Mouse (Mus musculus): Measurements from ENCODE around the gene Gsdme. TPM values are rescaled to one million over a fixed set of nuclear protein-coding genes. Genes with fewer than 3 reads are reported as not detected.

Gene Gsdme
- polyA plus RNA-seq, 1 experiment from 2014 or later: 81.7 TPM

GRCm38 (mm10) chr6:50232984-50233383 lies 30.7 kb downstream of the Gsdme start:
- H3K4me1 ChIP-seq (ENCODE audit: control insufficient read depth, insufficient read depth, low read depth, low read length): no peaks in the 10 kb centered on the region
- H3K9me3 ChIP-seq (ENCODE audit: control insufficient read depth, low read length): no peaks in the 10 kb centered on the region
- WGBS: 67% methylated on average over 1 of the region's 1 CpGs

GRCm38 (mm10) chr6:50231288-50231687 lies 32.4 kb downstream of the Gsdme start:
- 91% methylated on average over 5 of the region's 5 CpGs for WGBS
- H3K4me1 ChIP-seq (ENCODE audit: control insufficient read depth, insufficient read depth, low read depth, low read length): no peaks in the 10 kb centered on the region
- ATAC-seq: no peak

More at GRCm38 (mm10) chr6:50232984-50233383, 30.7 kb downstream of the Gsdme start:
- Histone ChIP-seq H3K27me3 (replicated peaks; ENCODE audit: control insufficient read depth, insufficient read depth, low read length) (no peaks in the 10 kb centered on the region), H3K4me2 (ENCODE audit: low read length) (no peak overlapping the region), H3K4me3 (ENCODE audit: low read length) (no peak overlapping the region), H3K9ac (ENCODE audit: low read depth, low read length) (no peak overlapping the region), H3K36me3 (ENCODE audit: control insufficient read depth, insufficient read depth, low read length) (no peaks in the 10 kb centered on the region; the same call in 1 of the 2 replicates), H3K27ac (ENCODE audit: low read depth, low read length) (no peak overlapping the region)
- ATAC-seq: no peak

GRCm38 (mm10) chr6:50228180-50228579 lies 35.5 kb downstream of the Gsdme start:
- Histone ChIP-seq H3K9ac (ENCODE audit: low read depth, low read length) (no peak overlapping the region), H3K4me1 (ENCODE audit: control insufficient read depth, insufficient read depth, low read depth, low read length) (no peaks in the 10 kb centered on the region), H3K27ac (ENCODE audit: low read depth, low read length) (no peak overlapping the region), H3K36me3 (ENCODE audit: control insufficient read depth, insufficient read depth, low read length) (no peaks in the 10 kb centered on the region; the same call in 1 of the 2 replicates), H3K27me3 (replicated peaks; ENCODE audit: control insufficient read depth, insufficient read depth, low read length) (no peaks in the 10 kb centered on the region), H3K9me3 (ENCODE audit: control insufficient read depth, low read length) (no peaks in the 10 kb centered on the region), H3K4me3 (ENCODE audit: low read length) (no peak overlapping the region), H3K4me2 (ENCODE audit: low read length) (no peak overlapping the region)
- WGBS: 71% methylated on average over 5 of the region's 5 CpGs
- no peak for ATAC-seq

More at GRCm38 (mm10) chr6:50231288-50231687, 32.4 kb downstream of the Gsdme start:
- Histone ChIP-seq H3K27me3 (replicated peaks; ENCODE audit: control insufficient read depth, insufficient read depth, low read length) (no peaks in the 10 kb centered on the region), H3K4me2 (ENCODE audit: low read length) (no peak overlapping the region), H3K9ac (ENCODE audit: low read depth, low read length) (no peak overlapping the region), H3K4me3 (ENCODE audit: low read length) (no peak overlapping the region), H3K9me3 (ENCODE audit: control insufficient read depth, low read length) (no peaks in the 10 kb centered on the region), H3K27ac (ENCODE audit: low read depth, low read length) (no peak overlapping the region), H3K36me3 (ENCODE audit: control insufficient read depth, insufficient read depth, low read length) (no peaks in the 10 kb centered on the region; the same call in 1 of the 2 replicates)

- Histone ChIP-seq H3K9me3 (ENCODE audit: control insufficient read depth, low read length) (no peaks in the 10 kb centered on the region), H3K4me1 (ENCODE audit: control insufficient read depth, insufficient read depth, low read depth, low read length) (no peaks in the 10 kb centered on the region), H3K4me3 (ENCODE audit: low read length) (no peak overlapping the region), H3K27me3 (replicated peaks; ENCODE audit: control insufficient read depth, insufficient read depth, low read length) (no peaks in the 10 kb centered on the region), H3K36me3 (ENCODE audit: control insufficient read depth, insufficient read depth, low read length) (no peaks in the 10 kb centered on the region; the same call in 1 of the 2 replicates), H3K4me2 (ENCODE audit: low read length) (no peak overlapping the region), H3K27ac (ENCODE audit: low read depth, low read length) (no peak overlapping the region), H3K9ac (ENCODE audit: low read depth, low read length) (no peak overlapping the region)
- ATAC-seq: no peak
- WGBS: 88% methylated on average over 5 of the region's 5 CpGs
Observed at GRCm38 (mm10) chr6:50225232-50225631, 38.4 kb downstream of the Gsdme start.

GRCm38 (mm10) chr6:50223606-50224005 lies 40.1 kb downstream of the Gsdme start:
- no peak overlapping the region for H3K9ac ChIP-seq (ENCODE audit: low read depth, low read length)
- H3K9me3 ChIP-seq (ENCODE audit: control insufficient read depth, low read length): no peaks in the 10 kb centered on the region
- no peaks in the 10 kb centered on the region for H3K27me3 ChIP-seq (replicated peaks; ENCODE audit: control insufficient read depth, insufficient read depth, low read length)
- no peak for ATAC-seq
- H3K4me1 ChIP-seq (ENCODE audit: control insufficient read depth, insufficient read depth, low read depth, low read length): no peaks in the 10 kb centered on the region
- H3K36me3 ChIP-seq (ENCODE audit: control insufficient read depth, insufficient read depth, low read length): peaks cover 2% of the 10 kb centered on the region; the same call in 1 of the 2 replicates
- no peak overlapping the region for H3K27ac ChIP-seq (ENCODE audit: low read depth, low read length)
- no peak overlapping the region for H3K4me3 ChIP-seq (ENCODE audit: low read length)
- H3K4me2 ChIP-seq (ENCODE audit: low read length): no peak overlapping the region
- 97% methylated on average over 4 of the region's 4 CpGs for WGBS

GRCm38 (mm10) chr6:50222986-50223385 lies 40.7 kb downstream of the Gsdme start:
- WGBS: 75% methylated on average over 5 of the region's 5 CpGs
- H3K9me3 ChIP-seq (ENCODE audit: control insufficient read depth, low read length): no peaks in the 10 kb centered on the region
- H3K27me3 ChIP-seq (replicated peaks; ENCODE audit: control insufficient read depth, insufficient read depth, low read length): no peaks in the 10 kb centered on the region
- no peak overlapping the region for H3K4me2 ChIP-seq (ENCODE audit: low read length)
- H3K9ac ChIP-seq (ENCODE audit: low read depth, low read length): no peak overlapping the region
- no peaks in the 10 kb centered on the region for H3K4me1 ChIP-seq (ENCODE audit: control insufficient read depth, insufficient read depth, low read depth, low read length)
- ATAC-seq: no peak
- H3K4me3 ChIP-seq (ENCODE audit: low read length): no peak overlapping the region
- no peak overlapping the region for H3K27ac ChIP-seq (ENCODE audit: low read depth, low read length)
- peaks cover 2% of the 10 kb centered on the region; the same call in 1 of the 2 replicates for H3K36me3 ChIP-seq (ENCODE audit: control insufficient read depth, insufficient read depth, low read length)

- no peak overlapping the region for H3K9ac ChIP-seq (ENCODE audit: low read depth, low read length)
- no peaks in the 10 kb centered on the region for H3K27me3 ChIP-seq (replicated peaks; ENCODE audit: control insufficient read depth, insufficient read depth, low read length)
- H3K9me3 ChIP-seq (ENCODE audit: control insufficient read depth, low read length): no peaks in the 10 kb centered on the region
- no peak for ATAC-seq
- H3K36me3 ChIP-seq (ENCODE audit: control insufficient read depth, insufficient read depth, low read length): peaks cover 2% of the 10 kb centered on the region; the same call in 1 of the 2 replicates
- no peak overlapping the region for H3K27ac ChIP-seq (ENCODE audit: low read depth, low read length)
- H3K4me3 ChIP-seq (ENCODE audit: low read length): no peak overlapping the region
- WGBS: 87% methylated on average over 5 of the region's 5 CpGs
- H3K4me2 ChIP-seq (ENCODE audit: low read length): no peak overlapping the region
- H3K4me1 ChIP-seq (ENCODE audit: control insufficient read depth, insufficient read depth, low read depth, low read length): no peaks in the 10 kb centered on the region
Observed at GRCm38 (mm10) chr6:50222351-50222750, 41.3 kb downstream of the Gsdme start.

- Histone ChIP-seq H3K27me3 (replicated peaks; ENCODE audit: control insufficient read depth, insufficient read depth, low read length) (no peaks in the 10 kb centered on the region), H3K4me3 (ENCODE audit: low read length) (no peak overlapping the region), H3K9me3 (ENCODE audit: control insufficient read depth, low read length) (no peaks in the 10 kb centered on the region), H3K27ac (ENCODE audit: low read depth, low read length) (no peak overlapping the region), H3K9ac (ENCODE audit: low read depth, low read length) (no peak overlapping the region), H3K36me3 (ENCODE audit: control insufficient read depth, insufficient read depth, low read length) (peaks cover 2% of the 10 kb centered on the region), H3K4me1 (ENCODE audit: control insufficient read depth, insufficient read depth, low read depth, low read length) (no peaks in the 10 kb centered on the region), H3K4me2 (ENCODE audit: low read length) (no peak overlapping the region)
- ATAC-seq: no peak
- 54% methylated on average over 6 of the region's 6 CpGs for WGBS
Observed at GRCm38 (mm10) chr6:50220863-50221262, 42.8 kb downstream of the Gsdme start.

- WGBS: 92% methylated on average over 6 of the region's 6 CpGs
- H3K9me3 ChIP-seq (ENCODE audit: control insufficient read depth, low read length): no peaks in the 10 kb centered on the region
- H3K27me3 ChIP-seq (replicated peaks; ENCODE audit: control insufficient read depth, insufficient read depth, low read length): no peaks in the 10 kb centered on the region
- H3K9ac ChIP-seq (ENCODE audit: low read depth, low read length): no peak overlapping the region
- H3K4me1 ChIP-seq (ENCODE audit: control insufficient read depth, insufficient read depth, low read depth, low read length): no peaks in the 10 kb centered on the region
- H3K36me3 ChIP-seq (ENCODE audit: control insufficient read depth, insufficient read depth, low read length): peaks cover 2% of the 10 kb centered on the region
- H3K27ac ChIP-seq (ENCODE audit: low read depth, low read length): no peak overlapping the region
- no peak overlapping the region for H3K4me3 ChIP-seq (ENCODE audit: low read length)
- no peak overlapping the region for H3K4me2 ChIP-seq (ENCODE audit: low read length)
- no peak for ATAC-seq
Observed at GRCm38 (mm10) chr6:50219066-50219465, 44.6 kb downstream of the Gsdme start.

- Histone ChIP-seq H3K27me3 (replicated peaks; ENCODE audit: control insufficient read depth, insufficient read depth, low read length) (no peaks in the 10 kb centered on the region), H3K4me2 (ENCODE audit: low read length) (no peak overlapping the region), H3K4me3 (ENCODE audit: low read length) (no peak overlapping the region), H3K9ac (ENCODE audit: low read depth, low read length) (no peak overlapping the region), H3K36me3 (ENCODE audit: control insufficient read depth, insufficient read depth, low read length) (peaks cover 2% of the 10 kb centered on the region), H3K27ac (ENCODE audit: low read depth, low read length) (no peak overlapping the region), H3K4me1 (ENCODE audit: control insufficient read depth, insufficient read depth, low read depth, low read length) (no peaks in the 10 kb centered on the region), H3K9me3 (ENCODE audit: control insufficient read depth, low read length) (no peaks in the 10 kb centered on the region)
- WGBS: 77% methylated on average over 3 of the region's 3 CpGs
- ATAC-seq: no peak
Observed at GRCm38 (mm10) chr6:50218628-50219027, 45.0 kb downstream of the Gsdme start.

Data from hindbrain, embryonic 16.5 days (tissue).